ENCODE assay signal across 8 mouse cellular contexts in the genomic region with DNA sequence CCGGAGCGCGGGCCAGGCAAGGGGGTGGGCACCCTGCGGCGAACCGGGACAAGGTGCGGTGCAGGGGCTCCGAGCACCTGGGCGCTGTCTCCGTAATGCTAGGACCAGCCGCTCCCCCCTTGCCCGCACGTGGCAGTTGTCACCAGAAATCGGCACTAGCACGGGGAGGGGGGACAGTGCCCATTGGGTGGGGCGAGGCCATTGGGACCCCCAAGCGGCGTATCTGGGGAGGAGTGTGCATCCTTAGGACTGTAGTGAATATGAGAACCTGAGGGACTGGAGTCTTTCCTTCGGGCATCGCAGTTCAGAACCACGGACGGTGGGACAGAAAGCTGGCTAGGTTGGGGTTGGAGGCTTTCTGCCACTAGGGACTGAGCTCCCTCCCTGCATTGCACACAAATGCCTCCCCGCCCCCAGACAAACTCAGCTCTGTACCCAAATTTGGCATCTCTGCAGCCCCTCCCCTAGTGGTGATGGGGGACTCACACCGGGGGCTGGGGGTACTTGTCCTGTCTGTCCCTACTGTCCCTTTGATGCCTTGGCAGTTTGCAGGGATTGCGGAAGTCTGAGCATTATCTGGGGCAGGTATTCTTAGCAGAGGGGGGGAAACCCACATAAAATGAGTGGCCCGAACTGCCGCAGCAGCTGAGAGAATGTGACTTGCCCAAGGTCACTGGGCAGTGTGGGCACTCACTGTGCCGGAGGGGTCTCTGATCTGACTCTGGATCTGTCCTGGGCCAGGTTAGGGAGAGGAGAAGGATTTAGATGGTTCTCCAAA. TPM values are rescaled to one million over a fixed set of nuclear protein-coding genes. Genes with fewer than 3 reads are reported as not detected.
DNase-seq lines count a peak whose midpoint lies in the region; ATAC-seq and TF ChIP-seq lines count a peak whose summit lies in the region.

No protein-coding gene starts in this region.

- ATAC-seq in lung, embryonic 14.5 days (ENCODE audit: insufficient read depth): no peak
- no peak for ATAC-seq in heart, embryonic 13.5 days (ENCODE audit: extremely low read depth, insufficient number of reproducible peaks, low FRiP score, low TSS enrichment)
- no peak for ATAC-seq in liver, embryonic 15.5 days (ENCODE audit: insufficient read depth)

- WGBS in lung, embryonic 14.5 days: 4% methylated on average over 20 of the region's 28 CpGs
- 3% methylated on average over 28 of the region's 28 CpGs for WGBS in heart, embryonic 13.5 days
- WGBS in liver, embryonic 15.5 days (ENCODE audit: insufficient replicate concordance): 6% methylated on average over 28 of the region's 28 CpGs

- peak overlapping the region; percentile 67 for H3K4me3 ChIP-seq in lung, embryonic 14.5 days (ENCODE audit: low read depth, low read length)
- H3K4me3 ChIP-seq in heart, embryonic 13.5 days: peak overlapping the region; percentile 81
- H3K4me3 ChIP-seq in liver, embryonic 15.5 days (replicated peaks): peak overlapping the region; percentile 56

- no peaks in the 10 kb centered on the region for H3K4me1 ChIP-seq in lung, embryonic 14.5 days (ENCODE audit: insufficient read depth)
- H3K4me1 ChIP-seq in heart, embryonic 13.5 days: peaks cover 25% of the 10 kb centered on the region
- peaks cover 11% of the 10 kb centered on the region for H3K4me1 ChIP-seq in liver, embryonic 15.5 days (replicated peaks)

- peak overlapping the region; percentile 99 for H3K4me2 ChIP-seq in lung, embryonic 14.5 days
- peak overlapping the region; percentile 94 for H3K4me2 ChIP-seq in heart, embryonic 13.5 days
- peak overlapping the region; percentile 79 for H3K4me2 ChIP-seq in liver, embryonic 15.5 days

- peak overlapping the region; percentile 54 for H3K9ac ChIP-seq in lung, embryonic 14.5 days
- H3K9ac ChIP-seq in heart, embryonic 13.5 days: peak overlapping the region; percentile 78
- H3K9ac ChIP-seq in liver, embryonic 15.5 days: no peak overlapping the region

- peaks cover 36% of the 10 kb centered on the region for H3K27me3 ChIP-seq in lung, embryonic 14.5 days (ENCODE audit: insufficient read depth, low read length)
- peaks cover 92% of the 10 kb centered on the region for H3K27me3 ChIP-seq in heart, embryonic 13.5 days (replicated peaks)
- peaks cover 98% of the 10 kb centered on the region for H3K27me3 ChIP-seq in liver, embryonic 15.5 days

- TF ChIP-seq CTCF in lung, embryonic 14.5 days (IDR thresholded peaks at IDR 0.05; ENCODE audit: low read depth): 0 out of 2 replicates have a peak, but pooled peaks have one; percentile 20

- H3K27ac ChIP-seq in lung, embryonic 14.5 days (ENCODE audit: low read depth): no peak overlapping the region
- H3K27ac ChIP-seq in heart, embryonic 13.5 days (replicated peaks): no peak overlapping the region
- no peak overlapping the region for H3K27ac ChIP-seq in liver, embryonic 15.5 days (replicated peaks)

- no peaks in the 10 kb centered on the region for H3K9me3 ChIP-seq in lung, embryonic 14.5 days (ENCODE audit: low read depth, low read length)
- H3K9me3 ChIP-seq in heart, embryonic 13.5 days: no peaks in the 10 kb centered on the region
- H3K9me3 ChIP-seq in liver, embryonic 15.5 days (replicated peaks): no peaks in the 10 kb centered on the region

- H3K36me3 ChIP-seq in lung, embryonic 14.5 days (ENCODE audit: insufficient read depth): no peaks in the 10 kb centered on the region
- no peaks in the 10 kb centered on the region for H3K36me3 ChIP-seq in heart, embryonic 13.5 days
- no peaks in the 10 kb centered on the region for H3K36me3 ChIP-seq in liver, embryonic 15.5 days (replicated peaks)

- peak; percentile 34 for DNase-seq in lung, embryonic 14.5 days
- DNase-seq in lung, postnatal 14 days: no peak
- DNase-seq in cerebellum, adult 8-10 months: peak; percentile 66
- peak; percentile 59 for DNase-seq in testis, postnatal 10 days (ENCODE audit: low spot score)
- DNase-seq in spleen, adult 12 weeks (ENCODE audit: low spot score): no peak
- DNase-seq in ovary, postnatal 36 days (ENCODE audit: low spot score): no peak

RNA-seq across cellular contexts. Expression of a gene that starts 1.1 kb away (rescaled TPM):
- polyA plus RNA-seq in lung, embryonic 14.5 days (2014; fragmentation: Nextera tagmentation; extraction: Ambion mirVana): 1.0 TPM in 2 replicates
- 0.13 and 0.38 TPM in 2 replicates for polyA plus RNA-seq in heart, embryonic 13.5 days (2015; fragmentation: Nextera tagmentation; extraction: Ambion mirVana)
- polyA plus RNA-seq in liver, embryonic 15.5 days (2015; fragmentation: Nextera tagmentation; extraction: Ambion mirVana): not detected in 2 replicates

RNA-seq across cellular contexts. Expression of a gene that starts 30.3 kb away (rescaled TPM):
- polyA plus RNA-seq in lung, embryonic 14.5 days (2014; fragmentation: Nextera tagmentation; extraction: Ambion mirVana): 101 and 107 TPM in 2 replicates
- 104 and 106 TPM in 2 replicates for polyA plus RNA-seq in heart, embryonic 13.5 days (2015; fragmentation: Nextera tagmentation; extraction: Ambion mirVana)
- 50.7 and 52.4 TPM in 2 replicates for polyA plus RNA-seq in liver, embryonic 15.5 days (2015; fragmentation: Nextera tagmentation; extraction: Ambion mirVana)

Comparison
In these comparisons a context has a peak if more than half of its experiments do, and no peak if none do; other contexts are left out.
1. DNase-seq: peak in lung, embryonic 14.5 days (single experiment), cerebellum, adult 8-10 months (single experiment) and testis, postnatal 10 days (single experiment); none in lung, postnatal 14 days (single experiment), spleen, adult 12 weeks (single experiment) and ovary, postnatal 36 days (single experiment).
2. Peak in every context shown above with its lines, with median percentiles within 50 percentile points of each other: H3K4me2 ChIP-seq and H3K4me3 ChIP-seq.